Mouse (Mus musculus) thymus, postnatal 0 days (tissue): ENCODE measurements around the gene Gmpr2. TPM values are rescaled to one million over a fixed set of nuclear protein-coding genes. Genes with fewer than 3 reads are reported as not detected.

Experiments used
- DNase-seq: peaks from one replicate; pipeline ENCODE4 v3.0.0-alpha.2; 2015; ENCODE audit warnings: low spot score
- polyA plus RNA-seq: library from polyadenylated mRNA; unstranded; fragments of >200 nt; fragmentation: Nextera tagmentation; extraction: Ambion mirVana; gene quantifications from 2 replicates; pipeline ENCODE4 v1.2.1, GENCODE M21; 2015

The Gmpr2 gene
- polyA plus RNA-seq, 1 experiment from 2014 or later = 71.3 TPM

DNA sequence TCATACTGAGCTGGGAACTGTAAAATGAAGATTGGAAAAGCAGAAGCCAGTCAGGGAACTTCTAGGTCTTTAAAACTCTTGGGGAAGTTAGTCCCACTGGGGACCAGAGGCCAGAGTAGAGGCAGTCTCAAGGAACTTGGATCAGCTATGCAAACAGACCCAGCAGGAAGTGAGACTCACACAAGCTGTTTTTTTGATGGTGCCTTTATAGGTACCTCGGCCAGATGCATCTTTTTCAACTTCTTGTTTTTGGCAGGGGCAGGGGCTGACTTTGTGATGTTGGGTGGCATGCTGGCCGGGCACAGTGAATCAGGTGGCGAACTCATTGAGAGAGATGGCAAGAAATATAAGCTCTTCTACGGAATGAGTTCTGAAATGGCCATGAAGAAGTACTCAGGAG, 5.9 kb downstream of the Gmpr2 start:
- DNase-seq = no peak

DNA sequence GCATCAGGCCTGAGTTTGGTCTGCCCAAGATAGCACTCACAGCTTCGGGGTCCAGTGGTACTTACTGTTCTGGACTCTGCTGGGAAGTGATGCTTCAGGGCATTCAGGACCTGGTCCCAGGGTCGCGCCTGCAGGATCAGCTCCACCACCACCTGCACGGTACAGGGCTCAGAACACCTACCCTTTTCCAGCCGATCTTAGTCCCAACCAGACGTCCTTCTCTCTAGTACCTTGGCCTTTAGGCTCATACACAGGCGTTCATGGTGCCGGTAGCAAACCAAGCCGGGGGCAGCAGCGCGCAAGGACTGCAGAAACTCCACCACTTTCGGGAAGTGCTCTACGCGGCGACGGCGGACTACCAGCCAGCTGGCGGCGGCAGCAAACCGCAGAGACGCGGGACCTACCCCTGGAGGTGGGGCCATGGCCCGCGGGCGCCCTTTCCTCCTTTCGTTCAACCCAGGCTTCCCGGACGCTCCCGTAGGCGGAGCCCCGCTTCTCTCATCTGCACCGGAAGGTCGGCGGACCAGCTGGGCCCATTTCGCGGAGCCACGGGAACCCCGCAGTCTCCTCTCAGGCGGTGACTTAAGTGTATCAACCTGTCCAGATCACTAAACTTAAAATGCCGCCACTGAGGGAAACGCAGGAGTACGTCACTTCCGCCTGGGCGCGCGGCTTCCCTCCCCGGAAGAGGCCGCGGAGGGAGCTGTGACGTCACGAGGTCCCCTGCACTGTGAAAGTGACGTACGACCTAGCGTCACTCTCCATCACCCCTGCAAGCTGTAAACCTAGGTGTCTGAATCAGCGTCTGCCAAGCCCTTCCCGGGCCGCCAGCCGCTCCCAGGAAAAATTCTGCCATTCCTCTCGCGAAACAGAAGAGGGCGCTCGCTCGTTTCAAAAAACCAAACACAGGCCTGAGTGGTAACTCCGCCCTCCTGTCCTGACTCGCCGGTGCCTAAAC, 9.7 kb downstream of the Gmpr2 start, which contains the start of gene Tinf2:
Gene Tinf2, minus strand, starts transcription at position 661 of the 958 bp plus-strand sequence.
- peak; percentile 97 for DNase-seq

DNA sequence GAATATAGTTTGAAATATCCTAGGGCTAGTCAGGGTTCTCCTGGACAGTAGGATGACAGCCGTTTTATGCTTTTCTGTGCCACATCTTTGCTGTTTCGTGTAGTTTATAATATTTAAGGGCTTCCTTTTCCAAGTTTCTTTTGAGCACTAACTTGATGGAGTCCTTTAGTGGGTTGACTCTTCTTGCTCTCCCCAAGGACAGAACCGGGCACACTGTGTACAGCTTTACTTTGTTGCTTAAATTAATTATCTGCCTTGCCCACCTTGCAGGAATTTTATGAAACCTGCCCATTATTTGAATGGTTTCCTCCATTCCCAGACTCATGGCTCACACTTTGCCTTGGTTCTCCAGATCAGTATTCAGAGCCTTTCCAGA, 10.4 kb downstream of the Gmpr2 start:
- no peak for DNase-seq

DNA sequence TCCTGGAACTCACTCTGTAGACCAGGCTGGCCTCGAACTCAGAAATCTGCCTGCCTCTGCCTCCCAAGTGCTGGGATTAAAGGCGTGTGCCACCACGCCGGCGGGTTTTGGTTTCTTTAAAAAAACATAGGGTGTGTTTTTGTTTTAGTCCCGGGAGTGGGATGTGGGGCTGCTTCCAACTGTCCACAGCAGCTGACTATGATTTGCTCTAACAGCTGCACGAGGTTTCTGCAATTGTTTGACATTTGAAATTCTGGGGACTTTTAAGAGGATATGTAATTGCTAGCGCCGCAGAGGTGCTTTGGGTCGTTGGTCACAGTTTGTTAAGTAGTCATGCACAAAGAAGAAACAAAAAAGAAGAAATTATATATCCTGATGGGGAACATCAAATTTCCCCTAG, 17.7 kb downstream of the Gmpr2 start:
- DNase-seq = no peak

DNA sequence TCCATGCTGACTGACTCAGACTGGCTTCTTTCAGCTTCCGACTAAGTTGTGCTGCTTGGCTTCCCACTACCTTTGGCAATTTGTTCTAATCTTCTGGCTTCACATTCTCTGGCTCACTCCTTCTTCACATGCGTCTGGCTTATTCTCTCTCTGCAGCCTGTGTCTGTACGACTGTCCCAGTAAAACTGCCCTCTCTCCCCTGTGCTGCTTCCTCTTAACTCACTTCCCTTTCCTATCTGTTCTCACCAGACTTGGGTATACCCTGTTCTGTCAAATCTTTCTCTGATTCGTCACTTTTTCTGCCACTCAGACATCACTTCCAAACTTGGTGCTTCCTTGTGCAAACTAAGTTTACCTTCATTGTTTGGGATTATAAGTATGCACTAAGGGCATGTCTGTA, 25.5 kb downstream of the Gmpr2 start:
- DNase-seq = no peak

DNA sequence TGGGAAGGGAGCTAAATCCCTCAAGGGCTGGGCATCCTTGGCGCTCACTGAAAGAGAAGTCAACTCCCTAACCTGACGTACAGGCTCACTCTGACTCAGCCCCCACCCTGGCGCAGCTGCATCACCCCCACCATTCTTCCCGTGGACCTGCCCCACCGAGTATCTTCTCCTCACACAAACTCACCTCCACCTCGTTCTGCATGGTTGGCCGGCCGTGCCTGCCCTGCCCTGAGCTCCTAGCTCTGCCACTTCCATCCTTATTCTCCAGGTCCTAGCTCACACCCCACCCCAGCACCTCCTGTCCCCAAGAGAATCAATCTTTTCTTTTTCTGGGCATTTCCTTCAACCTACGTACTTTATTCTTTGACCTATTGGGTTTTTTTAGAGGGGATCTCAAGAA, 29.4 kb downstream of the Gmpr2 start:
- DNase-seq = no peak

DNA sequence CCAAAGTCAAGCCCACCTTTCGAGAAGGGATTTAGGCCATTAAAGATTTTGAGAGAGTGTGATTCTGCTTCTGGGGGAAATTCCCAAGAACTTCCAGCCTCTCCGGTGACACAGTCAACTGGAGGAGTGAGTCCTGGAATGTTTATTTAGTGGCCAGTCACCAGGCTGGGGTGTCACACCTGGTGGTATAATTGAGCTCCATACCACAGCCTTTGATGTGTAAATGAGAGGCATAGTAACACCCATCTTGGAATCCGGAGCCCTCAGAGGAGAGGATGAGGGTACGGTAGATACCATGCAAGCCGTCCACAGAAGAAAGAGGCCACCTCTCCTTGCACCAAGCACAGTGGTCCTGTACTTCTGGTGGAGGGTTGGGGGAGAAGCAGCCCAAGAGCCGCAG, 31.0 kb downstream of the Gmpr2 start:
- no peak for DNase-seq

DNA sequence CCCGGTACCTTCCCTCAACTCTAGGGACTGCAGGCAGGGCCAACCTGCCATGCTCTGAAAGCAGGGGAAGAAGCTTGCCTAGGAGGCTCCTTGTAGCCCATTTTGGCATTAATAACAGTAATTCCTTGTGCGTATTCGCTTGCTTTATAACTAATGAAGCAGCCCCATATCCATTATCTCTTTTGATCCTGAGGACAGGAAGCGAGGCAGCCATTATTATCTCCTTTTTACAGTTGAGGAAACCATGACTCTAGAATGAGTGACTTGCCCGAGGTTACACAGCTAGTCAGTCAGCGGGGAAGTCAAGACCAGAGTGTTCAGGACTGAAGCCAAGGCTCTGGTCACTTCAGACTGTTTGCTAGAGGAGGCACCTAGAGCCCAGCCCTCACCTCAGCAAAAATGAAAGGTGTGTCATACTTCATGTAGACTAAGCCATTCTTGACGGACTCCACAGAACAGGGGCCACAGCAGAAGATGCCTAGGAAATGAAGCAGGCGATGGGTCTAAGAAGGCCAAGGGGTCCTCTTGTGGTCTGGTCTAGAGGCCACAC, 34.4 kb downstream of the Gmpr2 start:
- no peak for DNase-seq

DNA sequence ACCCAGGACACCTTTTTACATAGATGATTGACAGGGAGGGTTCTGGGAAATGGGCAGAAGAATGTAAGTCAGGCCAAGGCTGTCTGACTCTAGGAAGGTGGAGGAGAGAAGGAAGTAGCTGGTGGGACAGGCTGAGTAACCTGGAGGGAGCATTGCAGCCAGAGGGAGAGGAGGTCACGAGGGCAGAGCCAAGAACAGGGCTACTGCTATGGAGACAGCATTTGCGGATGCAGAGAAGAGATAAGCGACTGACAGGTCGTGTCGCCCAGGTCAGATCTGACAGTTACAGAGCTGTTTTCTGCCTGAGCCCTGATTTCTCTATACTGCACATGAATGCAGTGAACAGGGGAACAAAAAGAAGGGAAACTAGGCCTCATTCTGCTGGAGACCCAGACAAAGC, 35.7 kb downstream of the Gmpr2 start:
- no peak for DNase-seq

DNA sequence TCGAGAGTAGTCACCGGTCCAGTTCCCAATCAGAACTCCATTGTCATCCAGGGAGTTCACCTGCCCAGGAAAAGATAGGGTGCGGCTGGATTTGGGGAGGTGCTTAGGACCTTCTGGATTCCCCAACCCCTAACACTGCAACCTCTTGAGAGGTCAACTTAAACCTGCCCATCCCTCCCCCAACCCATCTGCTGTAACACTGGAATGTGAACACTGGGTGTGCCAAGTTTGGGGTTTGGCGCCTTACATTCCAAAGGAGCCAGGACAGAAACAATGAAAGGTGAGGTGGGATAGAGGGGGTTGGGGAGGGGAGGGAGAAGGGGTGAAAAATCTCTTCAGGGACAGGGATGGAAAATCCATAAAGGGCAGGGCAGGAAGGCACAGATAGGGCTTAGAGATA, 37.8 kb downstream of the Gmpr2 start:
- no peak for DNase-seq

DNA sequence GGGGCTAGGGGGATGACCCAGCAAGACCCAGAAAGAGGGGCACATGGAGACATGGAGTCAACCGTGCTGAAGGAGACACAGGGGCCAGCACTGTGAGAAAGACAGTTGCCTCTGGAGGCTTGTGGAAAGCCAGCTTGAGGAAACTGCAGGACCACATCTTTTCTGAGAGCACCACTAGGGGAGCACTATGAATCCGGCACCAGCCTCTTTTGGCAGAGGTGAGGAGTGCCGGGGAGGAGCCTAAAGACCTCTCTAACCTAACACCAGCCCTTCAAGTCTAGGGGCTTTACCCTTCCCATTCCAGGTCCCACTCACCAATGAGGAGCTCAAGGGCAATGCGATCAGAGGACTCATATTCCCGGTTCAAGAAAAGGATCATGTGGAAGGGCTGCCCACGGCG, 40.0 kb downstream of the Gmpr2 start:
- DNase-seq = no peak

DNA sequence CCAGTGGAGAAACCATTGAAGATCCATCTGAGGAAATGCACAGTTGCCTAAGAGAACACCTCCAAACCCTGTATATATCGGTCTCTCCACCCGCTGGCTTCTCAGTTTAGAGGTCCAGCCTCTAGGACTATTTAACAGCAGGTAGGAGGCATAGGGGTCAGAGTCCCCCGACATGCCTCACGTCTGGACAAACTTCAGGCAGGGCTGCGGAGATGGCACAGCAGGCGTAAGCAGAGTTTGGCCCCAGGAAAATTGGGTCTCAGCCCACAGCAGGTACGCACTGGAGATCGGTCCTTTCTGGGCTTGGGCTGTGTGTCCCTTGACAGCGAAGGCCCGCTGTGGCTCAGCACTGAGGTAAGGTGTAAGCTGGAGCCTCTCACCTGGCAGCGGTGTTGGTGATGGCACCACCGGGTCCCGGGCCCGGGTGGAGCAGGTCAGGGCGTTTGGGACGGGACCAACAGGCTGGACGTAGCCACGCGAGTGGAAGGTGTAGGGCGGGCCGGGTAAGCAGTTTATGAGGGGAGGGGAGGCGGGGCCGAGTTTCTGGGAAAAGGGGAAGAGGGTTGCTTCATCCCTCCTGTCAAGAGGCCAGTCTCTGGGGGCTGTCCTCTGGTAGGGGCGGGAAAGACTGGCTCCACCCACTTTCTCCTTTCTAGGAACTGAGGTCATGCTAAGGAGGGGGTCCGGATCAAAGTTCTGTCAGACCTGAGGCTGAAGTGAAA, 41.4 kb downstream of the Gmpr2 start:
- no peak for DNase-seq

DNA sequence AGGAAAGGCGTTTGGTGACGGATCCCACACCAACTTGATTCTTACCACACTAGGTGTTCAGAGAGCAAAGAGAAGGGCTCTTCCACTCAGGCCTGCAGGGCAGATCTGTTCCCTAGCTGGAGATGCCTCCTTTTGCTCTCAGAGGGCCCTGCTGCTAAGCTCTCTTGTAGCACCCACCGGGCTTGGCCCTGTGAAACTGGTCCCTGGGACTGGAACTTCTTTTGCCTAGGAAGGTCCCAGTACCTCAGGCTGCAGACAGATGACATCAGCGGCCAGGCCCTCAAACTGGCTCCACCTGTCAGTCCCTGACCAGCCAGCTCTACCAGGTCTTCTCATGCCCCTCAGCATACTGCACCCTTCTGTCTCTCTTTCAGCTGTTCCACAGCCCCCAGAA, 42.0 kb downstream of the Gmpr2 start, which contains the start of gene Tgm1:
Gene Tgm1, minus strand, starts transcription at position 198 of the 394 bp plus-strand sequence.
- DNase-seq = no peak

DNA sequence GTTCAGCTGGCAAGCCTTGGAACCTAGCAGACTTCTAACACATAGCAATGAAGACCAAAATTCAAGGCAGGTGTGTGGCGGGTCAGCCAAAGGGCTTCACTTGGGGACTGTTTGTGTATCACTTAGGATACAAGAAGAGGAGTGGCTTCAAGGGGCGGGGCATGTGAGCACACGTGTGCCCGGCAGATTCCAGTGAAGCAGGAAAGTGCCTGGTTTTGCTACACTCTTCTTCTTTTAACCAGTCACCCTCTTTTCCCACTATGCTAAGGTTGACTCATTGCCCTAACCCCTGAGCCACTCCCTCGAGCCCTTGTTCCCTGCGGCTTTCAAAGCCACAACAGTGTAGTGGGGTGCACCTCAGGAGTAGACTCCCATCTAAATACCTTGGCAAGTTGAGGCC, 43.2 kb downstream of the Gmpr2 start:
- no peak for DNase-seq

DNA sequence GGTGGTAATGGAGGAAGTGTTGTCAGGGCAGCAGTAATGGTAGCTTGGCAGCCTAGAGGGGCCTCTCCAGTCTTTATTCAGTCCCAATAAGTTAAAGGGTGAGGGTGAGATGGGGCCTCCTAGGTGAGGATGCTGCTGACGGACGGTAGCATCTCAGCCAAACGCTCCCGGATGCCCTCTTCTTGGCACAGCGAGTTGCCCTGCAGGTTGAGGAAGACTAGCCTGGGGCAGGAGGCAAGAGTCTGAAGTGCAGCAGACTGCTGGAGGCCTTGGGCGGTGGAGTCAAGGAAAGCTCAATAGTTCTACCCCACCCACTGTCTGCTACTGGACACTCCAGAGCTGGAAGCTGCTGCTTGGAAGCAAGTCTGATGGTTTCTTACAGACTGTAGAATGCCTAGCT, 44.5 kb downstream of the Gmpr2 start:
- DNase-seq = no peak

DNA sequence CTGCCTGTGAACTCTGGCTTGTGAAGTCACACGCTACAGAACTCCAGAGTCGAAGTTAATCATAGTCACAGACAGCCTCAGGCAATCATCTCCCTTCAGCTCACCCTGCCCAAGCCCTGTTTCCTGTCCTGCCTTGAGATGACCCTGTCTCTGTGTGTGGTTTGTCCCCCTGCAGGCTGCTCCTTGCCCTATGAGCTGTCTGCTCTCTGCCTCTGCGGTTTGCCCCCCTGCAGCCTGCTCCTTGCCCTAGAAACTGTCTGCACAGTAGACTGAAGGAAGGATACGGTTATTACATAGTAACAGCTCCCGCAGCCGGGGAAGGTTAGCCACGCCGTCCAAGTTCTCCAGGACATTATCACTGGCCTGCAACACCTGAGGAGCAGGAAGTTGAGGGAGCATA, 45.1 kb downstream of the Gmpr2 start:
- no peak for DNase-seq

DNA sequence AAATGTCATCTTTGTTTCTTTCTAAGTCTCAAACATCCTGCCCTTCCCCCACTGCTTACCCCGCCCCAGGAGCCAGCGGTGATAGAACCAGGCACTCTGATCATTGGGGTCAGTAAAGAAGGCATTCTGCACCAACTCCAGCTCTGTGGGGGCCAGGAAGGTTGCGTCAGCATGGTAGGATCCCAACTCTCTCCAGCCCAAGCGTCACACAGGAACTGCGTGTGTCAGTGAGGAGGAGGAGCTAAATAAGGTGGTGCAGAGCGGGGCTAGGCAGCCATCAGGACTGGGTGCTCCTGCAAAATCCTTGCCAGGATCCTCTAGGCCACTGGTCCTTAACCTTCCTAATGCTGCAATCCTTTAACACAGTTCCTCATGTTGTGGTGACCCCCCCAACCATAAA, 48.0 kb downstream of the Gmpr2 start:
- DNase-seq = no peak

DNA sequence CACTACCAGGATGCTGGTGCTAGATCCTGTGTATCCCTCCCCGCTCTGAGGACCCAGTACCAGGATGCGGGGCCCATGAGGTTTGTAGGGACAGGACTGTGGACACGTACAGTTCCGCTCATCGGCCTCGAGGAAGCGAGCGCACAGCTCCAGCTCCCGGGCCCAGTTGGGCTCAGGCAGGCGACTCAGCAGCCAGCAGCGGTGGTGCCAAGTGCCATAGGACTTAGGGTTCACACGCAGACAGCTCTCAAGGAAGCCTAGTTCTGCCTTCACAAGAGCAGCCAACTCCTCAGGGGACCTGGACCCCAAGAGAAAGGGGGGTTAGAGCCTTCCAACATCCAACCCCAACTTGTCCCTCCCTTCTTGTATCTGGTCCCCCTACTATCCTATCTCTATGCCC, 48.9 kb downstream of the Gmpr2 start:
- DNase-seq = no peak

DNA sequence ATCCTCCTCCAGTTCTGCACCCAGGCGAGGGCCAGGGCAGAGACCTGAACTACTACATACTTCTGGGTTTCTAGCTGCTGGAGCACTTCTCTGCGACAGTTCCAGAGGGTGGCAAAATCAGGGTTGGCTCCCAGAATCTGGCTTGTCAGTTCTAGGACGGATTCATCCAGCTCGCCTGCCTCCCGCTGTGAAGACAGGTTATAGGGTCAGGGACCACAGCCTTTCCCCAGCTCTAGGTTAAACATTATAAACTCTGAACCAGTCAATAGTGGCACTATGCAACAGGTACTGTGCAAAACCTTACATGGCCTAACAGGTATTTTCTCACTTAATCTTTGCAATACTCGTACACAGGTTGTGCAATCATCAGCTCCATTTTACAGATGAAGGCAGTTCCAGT, 49.3 kb downstream of the Gmpr2 start:
- no peak for DNase-seq

DNA sequence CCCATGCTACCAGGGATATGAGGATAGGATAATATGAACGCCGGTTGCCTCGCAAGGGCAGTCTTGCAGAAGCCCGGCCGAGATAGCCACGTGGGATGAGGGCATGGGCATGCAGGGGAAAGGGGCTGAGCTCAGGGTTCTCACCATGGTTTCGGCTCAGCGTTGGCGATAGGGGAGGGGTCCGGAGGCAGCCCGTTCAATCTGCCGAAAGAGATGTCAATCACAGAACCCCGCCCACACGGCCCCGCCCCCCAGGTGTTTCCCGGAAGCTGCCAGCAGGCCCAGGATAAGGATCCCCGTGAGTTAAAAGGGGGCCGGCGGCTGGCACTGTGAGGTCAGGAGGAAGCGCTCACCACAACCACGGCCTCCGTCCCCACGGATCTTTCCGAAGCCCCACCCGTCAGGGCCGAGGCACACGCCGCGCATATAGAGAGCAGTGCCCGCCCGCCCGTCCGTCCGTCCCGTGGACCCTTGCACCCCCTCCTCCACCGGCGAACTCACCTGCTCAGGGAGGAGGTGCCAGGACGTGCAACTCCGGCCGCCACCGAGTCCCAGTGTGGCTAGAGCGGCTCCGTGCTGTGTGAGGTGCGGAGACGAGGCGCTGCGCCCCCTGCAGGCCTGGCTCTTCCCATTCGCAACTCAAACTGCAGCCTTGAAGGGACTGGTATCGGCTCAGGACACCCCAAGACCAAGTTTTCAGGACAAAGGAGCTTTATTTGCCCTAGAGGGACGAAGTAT, 50.1 kb downstream of the Gmpr2 start, which contains the start of gene Rabggta:
Gene Rabggta, minus strand, starts transcription at position 564 of the 738 bp plus-strand sequence.
- peak; percentile 94 for DNase-seq

DNA sequence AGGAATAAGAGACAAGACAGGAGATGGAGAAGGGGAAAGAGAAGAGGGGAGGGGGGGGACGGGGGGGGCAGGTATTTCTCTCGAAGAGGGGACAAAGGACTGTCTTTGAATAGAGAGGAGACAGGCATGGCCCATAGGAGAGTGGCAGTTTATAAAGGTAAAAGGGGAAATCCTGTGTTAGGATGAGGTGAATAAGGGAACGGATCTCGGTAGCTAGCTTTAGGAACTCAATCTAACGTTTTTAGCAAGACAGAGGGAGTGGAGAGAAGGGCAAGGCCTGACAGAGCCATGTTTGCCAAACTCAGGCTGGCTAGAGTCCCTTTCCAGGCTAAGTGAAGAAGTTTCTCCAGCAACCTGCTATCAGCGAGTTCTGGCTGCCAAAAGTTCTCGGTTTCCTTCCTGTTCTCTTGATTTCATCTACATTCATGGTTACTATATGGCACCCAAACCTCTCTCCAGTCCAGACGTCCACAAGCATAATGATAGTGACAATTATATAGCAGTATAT, 50.8 kb downstream of the Gmpr2 start:
- no peak for DNase-seq
